Mouse (Mus musculus) heart, adult 2 months (tissue): Measurements from ENCODE around the gene Secisbp2l.

Source experiments
- CTCF ChIP-seq: fragments of 200-600 bp; IDR thresholded peaks from 2 replicates; pipeline ENCODE4 v1.8.1; 2022; ENCODE audit warnings: antibody characterized with exemption, mild to moderate bottlenecking, moderate library complexity
- EP300 ChIP-seq: fragments of 200-500 bp; IDR thresholded peaks from 2 replicates; pipeline ENCODE4 v1.6.1; 2011; ENCODE audit warnings: low read depth, low read length, control low read depth; ENCODE audit not compliant: insufficient read depth

DNA sequence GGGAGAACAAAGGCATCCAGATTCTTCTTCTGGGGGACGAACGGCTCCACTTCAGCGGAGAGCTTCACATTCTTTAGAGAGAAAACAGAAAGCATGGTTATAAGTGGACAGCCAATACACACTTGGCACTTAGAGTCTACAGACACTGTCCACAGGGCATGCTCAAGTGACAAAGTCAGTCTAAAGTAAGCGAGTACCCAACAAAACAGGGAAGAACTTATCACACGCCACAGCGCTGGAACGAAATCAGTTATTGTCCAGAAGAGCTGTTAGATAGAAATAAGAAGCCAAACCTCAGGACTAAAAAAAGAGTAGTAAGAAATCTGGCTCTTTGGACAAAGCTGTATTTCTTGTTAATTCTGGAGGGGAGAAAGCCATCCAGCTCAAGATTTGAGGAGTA is 7.0 kb downstream of the Secisbp2l start:
- no peak for TF ChIP-seq EP300
- TF ChIP-seq CTCF, result no peak
